Mouse (Mus musculus): ENCODE data around the gene 0610012G03Rik. TPM values are rescaled to one million over a fixed set of nuclear protein-coding genes. Genes with fewer than 3 reads are reported as not detected.

The 0610012G03Rik gene
- polyA plus RNA-seq, 1 experiment = 24.9 TPM

DNA sequence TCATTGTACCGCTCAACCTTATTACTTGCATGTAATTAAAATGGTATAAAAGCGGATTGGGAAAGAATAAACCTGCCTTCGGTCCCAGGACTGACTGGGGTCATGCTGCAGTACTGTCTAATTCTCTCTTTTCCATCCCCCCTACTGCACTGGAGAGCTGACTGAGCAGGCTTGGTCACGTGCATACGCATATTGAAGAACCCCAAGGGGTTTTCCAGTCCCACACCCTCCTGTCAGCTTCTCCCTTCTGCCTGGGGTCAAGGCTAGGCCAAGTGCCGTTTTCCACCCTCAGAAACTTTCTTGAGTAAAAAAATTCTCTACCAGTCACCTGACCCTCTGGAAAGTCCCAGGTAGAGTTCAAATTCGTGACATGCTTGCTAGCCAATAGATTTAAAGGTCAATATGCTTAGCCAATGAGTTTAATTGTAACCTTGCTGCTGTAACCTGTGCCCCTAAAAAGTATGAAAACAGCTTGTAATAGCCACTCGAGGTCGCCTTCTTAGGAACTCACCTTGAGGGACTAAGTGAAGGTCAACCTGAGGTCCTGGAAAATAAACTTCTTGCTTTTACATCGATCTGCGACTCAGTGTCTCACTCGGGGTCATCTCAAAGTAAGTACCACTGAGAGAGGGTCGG, 21.6 kb downstream of the 0610012G03Rik start:
- Histone ChIP-seq H3K4me3 (replicated peaks; ENCODE audit: control insufficient read depth, low read depth, low read length) (no peak overlapping the region), H3K4me1 (ENCODE audit: control insufficient read depth, insufficient read depth, low read length) (no peaks in the 10 kb centered on the region), H3K27ac (ENCODE audit: control insufficient read depth, insufficient read depth, low read depth, low read length, poor library complexity) (no peak overlapping the region)
- WGBS = 82% methylated on average over 13 of the region's 13 CpGs
- TF ChIP-seq CTCF (IDR thresholded peaks at IDR 0.05; ENCODE audit: control insufficient read depth, insufficient read depth, low read length) (no peak), POLR2A (IDR thresholded peaks at IDR 0.05; ENCODE audit: borderline replicate concordance, control insufficient read depth, low read depth, low read length) (no peak)

DNA sequence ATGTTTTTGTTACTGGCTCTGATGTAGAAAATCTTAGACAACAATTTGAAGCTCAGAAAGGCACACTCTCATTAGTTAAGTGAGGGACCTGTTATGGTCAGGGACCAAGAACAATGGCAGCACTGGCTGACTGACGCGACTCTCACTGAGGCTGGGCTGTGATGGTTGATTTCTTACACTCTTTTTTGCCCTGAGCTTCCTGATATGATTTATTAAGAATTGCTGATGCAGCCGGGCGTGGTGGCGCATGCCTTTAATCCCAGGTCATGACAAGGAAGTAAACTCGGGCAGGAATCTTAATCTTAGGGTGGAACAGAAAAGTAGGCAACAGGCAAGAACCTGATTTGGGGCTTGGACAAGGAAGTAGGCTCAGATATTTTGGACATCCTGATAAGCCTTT, 22.2 kb downstream of the 0610012G03Rik start:
- no peak for TF ChIP-seq POLR2A (IDR thresholded peaks at IDR 0.05; ENCODE audit: borderline replicate concordance, control insufficient read depth, low read depth, low read length)
- TF ChIP-seq CTCF (IDR thresholded peaks at IDR 0.05; ENCODE audit: control insufficient read depth, insufficient read depth, low read length) = no peak
- Histone ChIP-seq H3K4me3 (replicated peaks; ENCODE audit: control insufficient read depth, low read depth, low read length) (no peak overlapping the region), H3K4me1 (ENCODE audit: control insufficient read depth, insufficient read depth, low read length) (no peaks in the 10 kb centered on the region), H3K27ac (ENCODE audit: control insufficient read depth, insufficient read depth, low read depth, low read length, poor library complexity) (no peak overlapping the region)
- WGBS = 80% methylated on average over 6 of the region's 6 CpGs

DNA sequence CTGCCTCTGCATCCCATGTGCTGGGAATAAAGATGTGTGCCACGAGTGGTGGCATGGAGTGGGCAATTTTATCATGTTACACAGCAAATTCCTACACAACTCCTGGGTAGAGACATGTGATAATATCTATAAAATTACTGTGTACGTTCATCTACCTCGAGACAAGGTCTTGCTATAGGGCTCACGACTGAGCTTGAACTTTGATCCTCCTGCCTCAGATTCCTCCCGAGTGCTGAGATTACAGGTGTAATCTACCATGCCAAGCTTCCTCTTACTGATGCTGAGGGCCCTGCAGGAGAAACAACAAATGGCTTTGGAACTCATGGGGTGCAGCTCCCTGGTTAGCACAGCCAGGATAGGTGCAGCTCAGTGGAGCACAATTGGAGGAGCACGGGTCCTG, 23.9 kb downstream of the 0610012G03Rik start:
- Histone ChIP-seq H3K4me3 (replicated peaks; ENCODE audit: control insufficient read depth, low read depth, low read length) (no peak overlapping the region), H3K4me1 (ENCODE audit: control insufficient read depth, insufficient read depth, low read length) (no peaks in the 10 kb centered on the region), H3K27ac (ENCODE audit: control insufficient read depth, insufficient read depth, low read depth, low read length, poor library complexity) (no peak overlapping the region)
- no peak for TF ChIP-seq CTCF (IDR thresholded peaks at IDR 0.05; ENCODE audit: control insufficient read depth, insufficient read depth, low read length)
- no peak for TF ChIP-seq POLR2A (IDR thresholded peaks at IDR 0.05; ENCODE audit: borderline replicate concordance, control insufficient read depth, low read depth, low read length)
- WGBS = 82% methylated on average over 6 of the region's 6 CpGs

DNA sequence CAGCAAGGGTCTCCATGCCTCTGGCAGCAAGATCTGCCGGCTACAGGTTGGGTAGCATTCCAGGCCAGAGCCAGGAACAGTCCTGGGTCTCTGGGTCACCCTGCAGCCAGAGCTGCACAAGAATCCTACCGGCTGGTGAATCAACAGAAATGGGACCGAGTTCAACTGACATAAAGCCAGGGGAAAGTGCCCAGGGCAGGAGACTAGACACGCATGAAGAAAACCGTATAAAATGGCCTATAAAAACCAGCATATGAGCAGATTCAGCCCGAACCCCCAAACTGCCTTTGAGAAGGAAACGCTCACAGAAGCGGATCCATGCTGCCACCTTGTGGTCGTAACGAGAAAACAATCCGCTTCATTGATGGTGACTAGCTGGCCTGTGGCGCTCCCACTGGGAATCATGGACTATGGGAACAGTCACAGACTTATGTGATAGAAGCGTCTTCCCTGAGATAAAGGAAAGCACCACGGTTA, 30.0 kb downstream of the 0610012G03Rik start:
- no peaks in the 10 kb centered on the region for H3K4me1 ChIP-seq (ENCODE audit: control insufficient read depth, insufficient read depth, low read length)
- WGBS = 7% methylated on average over 14 of the region's 14 CpGs
- TF ChIP-seq CTCF (IDR thresholded peaks at IDR 0.05; ENCODE audit: control insufficient read depth, insufficient read depth, low read length) (peak; percentile 78), POLR2A (IDR thresholded peaks at IDR 0.05; ENCODE audit: borderline replicate concordance, control insufficient read depth, low read depth, low read length) (no peak)
- no peak overlapping the region for H3K4me3 ChIP-seq (replicated peaks; ENCODE audit: control insufficient read depth, low read depth, low read length)
- H3K27ac ChIP-seq (ENCODE audit: control insufficient read depth, insufficient read depth, low read depth, low read length, poor library complexity) = no peak overlapping the region

DNA sequence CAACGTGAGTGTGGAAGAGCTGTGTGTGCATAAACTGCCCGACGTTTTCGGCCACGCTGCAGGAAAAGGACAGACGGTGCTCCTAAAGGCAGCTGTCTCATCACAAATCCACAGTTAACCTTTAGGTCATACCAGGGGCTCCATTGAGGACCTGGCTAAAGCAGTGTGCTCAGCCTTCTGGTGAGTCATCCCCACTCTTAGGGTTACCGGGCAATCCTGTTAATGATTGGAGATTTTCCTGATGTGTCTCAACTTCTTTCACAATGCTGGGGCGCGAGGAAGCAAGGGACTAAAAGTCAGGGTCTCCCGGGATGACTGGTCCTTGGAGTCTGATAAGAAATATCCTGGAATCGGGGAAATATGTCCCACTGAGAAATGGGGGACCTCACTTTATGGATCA, 30.5 kb downstream of the 0610012G03Rik start:
- Histone ChIP-seq H3K27ac (ENCODE audit: control insufficient read depth, insufficient read depth, low read depth, low read length, poor library complexity) (no peak overlapping the region), H3K4me1 (ENCODE audit: control insufficient read depth, insufficient read depth, low read length) (no peaks in the 10 kb centered on the region), H3K4me3 (replicated peaks; ENCODE audit: control insufficient read depth, low read depth, low read length) (no peak overlapping the region)
- TF ChIP-seq POLR2A (IDR thresholded peaks at IDR 0.05; ENCODE audit: borderline replicate concordance, control insufficient read depth, low read depth, low read length) (no peak), CTCF (IDR thresholded peaks at IDR 0.05; ENCODE audit: control insufficient read depth, insufficient read depth, low read length) (no peak)
- 85% methylated on average over 11 of the region's 11 CpGs for WGBS

DNA sequence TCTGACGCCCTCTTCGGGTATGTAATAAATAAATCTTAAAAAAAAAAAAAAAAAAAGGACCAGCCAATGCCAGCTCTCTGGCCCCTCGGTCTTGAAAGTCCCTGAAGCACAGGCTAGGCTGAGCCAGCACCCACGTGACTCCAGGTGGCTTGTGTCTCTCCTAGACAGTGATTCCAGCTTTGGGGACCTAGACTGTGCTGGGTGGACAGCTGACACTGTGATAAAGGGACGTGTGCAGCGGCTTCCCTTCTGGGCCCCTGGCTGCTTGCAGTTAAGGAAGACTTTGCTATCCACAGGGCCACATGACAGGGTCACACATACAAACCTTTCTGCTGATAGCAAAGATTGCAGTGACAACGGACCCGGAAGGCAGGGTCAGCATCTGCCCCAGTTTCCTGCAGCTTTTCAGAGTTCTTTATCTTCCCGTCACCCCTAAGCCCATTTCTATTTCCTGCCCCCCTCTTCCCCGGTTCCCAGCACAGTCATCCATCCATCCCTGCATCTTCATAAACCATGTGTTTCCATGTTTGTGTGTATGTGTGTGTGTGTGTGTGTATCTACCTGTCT, 37.9 kb downstream of the 0610012G03Rik start:
- Histone ChIP-seq H3K4me1 (ENCODE audit: control insufficient read depth, insufficient read depth, low read length) (no peaks in the 10 kb centered on the region), H3K27ac (ENCODE audit: control insufficient read depth, insufficient read depth, low read depth, low read length, poor library complexity) (no peak overlapping the region), H3K4me3 (replicated peaks; ENCODE audit: control insufficient read depth, low read depth, low read length) (no peak overlapping the region)
- 36% methylated on average over 10 of the region's 10 CpGs for WGBS
- TF ChIP-seq CTCF (IDR thresholded peaks at IDR 0.05; ENCODE audit: control insufficient read depth, insufficient read depth, low read length) (no peak), POLR2A (IDR thresholded peaks at IDR 0.05; ENCODE audit: borderline replicate concordance, control insufficient read depth, low read depth, low read length) (no peak)

DNA sequence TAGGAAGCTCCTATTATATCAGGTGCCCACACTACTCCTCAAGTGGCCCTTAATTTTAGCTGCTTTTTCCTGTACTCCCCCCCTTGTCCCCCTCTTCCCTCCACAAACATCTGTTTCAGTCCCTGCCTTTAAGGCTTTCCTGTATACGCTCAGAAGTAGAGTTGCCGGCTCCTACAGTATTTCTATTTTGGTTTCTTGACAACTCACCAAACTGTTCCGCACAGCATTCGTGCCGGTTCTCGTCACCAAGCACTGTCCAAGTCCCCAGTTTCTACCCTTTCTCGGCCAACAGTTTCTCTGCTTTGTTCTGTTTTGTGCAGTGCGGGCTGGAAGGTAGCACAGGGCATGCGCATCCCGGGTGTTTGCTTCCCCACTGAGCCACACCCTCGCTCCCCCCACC, 39.3 kb downstream of the 0610012G03Rik start:
- WGBS = 8% methylated on average over 11 of the region's 11 CpGs

DNA sequence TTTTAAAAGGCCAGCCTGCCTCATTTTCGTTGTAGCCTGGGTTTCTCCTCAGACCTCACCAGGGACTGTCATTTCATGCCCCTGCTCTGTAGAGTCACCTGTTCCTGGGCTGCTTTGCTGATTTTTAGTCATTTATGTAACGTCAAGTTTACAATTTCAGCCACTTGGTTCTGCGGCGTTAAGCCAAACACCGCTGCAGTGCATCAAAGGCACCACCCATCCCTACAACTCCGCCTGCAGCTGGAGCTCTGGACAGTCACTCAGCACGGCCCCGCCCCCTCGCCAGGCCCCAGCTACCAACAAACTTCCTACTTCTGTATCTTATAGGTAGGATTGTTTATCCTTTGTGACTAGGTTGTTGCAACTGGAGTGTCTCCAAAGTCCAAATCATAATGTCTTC, 41.4 kb downstream of the 0610012G03Rik start:
- WGBS = 23% methylated on average over 9 of the region's 9 CpGs

More for the DNA sequence above, 39.3 kb downstream of the 0610012G03Rik start:
- Histone ChIP-seq H3K4me3 (replicated peaks; ENCODE audit: control insufficient read depth, low read depth, low read length) (no peak overlapping the region), H3K27ac (ENCODE audit: control insufficient read depth, insufficient read depth, low read depth, low read length, poor library complexity) (no peak overlapping the region), H3K4me1 (ENCODE audit: control insufficient read depth, insufficient read depth, low read length) (no peaks in the 10 kb centered on the region; the same call in 1 of the 2 replicates)
- TF ChIP-seq POLR2A (IDR thresholded peaks at IDR 0.05; ENCODE audit: borderline replicate concordance, control insufficient read depth, low read depth, low read length) (no peak), CTCF (IDR thresholded peaks at IDR 0.05; ENCODE audit: control insufficient read depth, insufficient read depth, low read length) (no peak)

More for the DNA sequence above, 41.4 kb downstream of the 0610012G03Rik start:
- no peak for TF ChIP-seq CTCF (IDR thresholded peaks at IDR 0.05; ENCODE audit: control insufficient read depth, insufficient read depth, low read length)
- no peak for TF ChIP-seq POLR2A (IDR thresholded peaks at IDR 0.05; ENCODE audit: borderline replicate concordance, control insufficient read depth, low read depth, low read length)
- Histone ChIP-seq H3K4me1 (ENCODE audit: control insufficient read depth, insufficient read depth, low read length) (no peaks in the 10 kb centered on the region; the same call in 1 of the 2 replicates), H3K4me3 (replicated peaks; ENCODE audit: control insufficient read depth, low read depth, low read length) (no peak overlapping the region), H3K27ac (ENCODE audit: control insufficient read depth, insufficient read depth, low read depth, low read length, poor library complexity) (no peak overlapping the region)

Data from bone marrow, adult 2 months (tissue).